Comparison of ENCODE assay signal across 19 mouse cellular contexts in the genomic region with DNA sequence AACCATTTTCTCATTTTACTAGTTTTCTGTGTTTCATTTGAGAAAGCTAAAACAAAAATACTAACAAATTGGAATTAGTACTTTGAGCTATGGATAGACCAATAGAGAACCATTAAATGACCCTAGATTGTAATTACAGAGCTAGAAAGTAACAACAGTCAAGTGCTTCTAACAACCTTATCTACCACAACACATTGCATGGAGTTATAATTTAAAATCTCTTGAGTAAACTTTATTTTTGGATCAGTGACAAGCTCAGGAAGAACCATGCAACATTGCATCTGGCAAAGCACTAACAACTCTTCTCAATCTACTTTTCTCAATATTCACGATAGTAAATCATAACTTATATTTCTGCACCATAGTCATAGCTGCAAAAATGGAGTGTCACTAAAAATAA. TPM values are rescaled to one million over a fixed set of nuclear protein-coding genes. Genes with fewer than 3 reads are reported as not detected.
A peak's percentile ranks its signal among the peaks of the same experiment; 100 is the strongest.
DNase-seq lines count a peak whose midpoint lies in the region; ATAC-seq lines count a peak whose summit lies in the region.
"Had no signal": no experiment of that assay in that cellular context is flagged by ENCODE, and none has a peak within 500 bp of the region (broad histone marks: within the 10 kb centered on the region; RNA-seq: fewer than 3 reads in every experiment).

No protein-coding gene starts in this region.

- 78% methylated on average over 1 of the region's 1 CpGs for WGBS in liver, embryonic 12.5 days (ENCODE audit: insufficient replicate concordance)

- H3K9ac ChIP-seq in liver, embryonic 12.5 days, result no peak overlapping the region
- H3K9ac ChIP-seq: embryonic facial prominence, embryonic 12.5 days; forebrain, embryonic 13.5 days; forebrain, embryonic 15.5 days; forebrain, postnatal 0 days had no signal

- ATAC-seq in megakaryocyte-erythroid progenitor cell, adult 5-6 weeks (replicated peaks; ENCODE audit: low FRiP score, low TSS enrichment, poor library complexity, severe bottlenecking), result peak; percentile 68
- no peak for ATAC-seq in liver, embryonic 12.5 days
- ATAC-seq: forebrain, embryonic 13.5 days; forebrain, embryonic 15.5 days; forebrain, postnatal 0 days had no signal

- H3K4me3 ChIP-seq in liver, embryonic 12.5 days, result no peak overlapping the region
- H3K4me3 ChIP-seq: embryonic facial prominence, embryonic 12.5 days; forebrain, embryonic 13.5 days; forebrain, embryonic 15.5 days had no signal

- H3K4me1 ChIP-seq in liver, embryonic 12.5 days, result peaks cover 5% of the 10 kb centered on the region; the same call in 1 of the 2 replicates
- H3K4me1 ChIP-seq: embryonic facial prominence, embryonic 12.5 days; forebrain, embryonic 13.5 days; forebrain, embryonic 15.5 days had no signal

- no peaks in the 10 kb centered on the region for H3K27me3 ChIP-seq in liver, embryonic 12.5 days (replicated peaks)
- H3K27me3 ChIP-seq: embryonic facial prominence, embryonic 12.5 days; forebrain, embryonic 13.5 days; forebrain, embryonic 15.5 days had no signal

- no peak overlapping the region for H3K4me2 ChIP-seq in liver, embryonic 12.5 days
- H3K4me2 ChIP-seq: embryonic facial prominence, embryonic 12.5 days; forebrain, embryonic 13.5 days; forebrain, embryonic 15.5 days had no signal

- DNase-seq in 416B (ENCODE audit: low read depth), result peak; percentile 60
- peak; percentile 7 for DNase-seq in MEL-GATA-1-ER (ENCODE audit: extremely low read depth, low read depth)
- no peak for DNase-seq in kidney, postnatal 36 days
- DNase-seq: adrenal gland, adult 2 months; adrenal gland, postnatal 10 days; adrenal gland, postnatal 25 days; cerebellum, adult 11 months; cerebellum, adult 18-20 months; cerebellum, adult 8-10 months; cerebellum, adult 9-11 months; cerebellum, postnatal 14 days; cerebellum, postnatal 36 days; embryo, embryonic 11 days; forebrain, postnatal 0 days had no signal

- H3K9me3 ChIP-seq in liver, embryonic 12.5 days (replicated peaks), result no peaks in the 10 kb centered on the region
- H3K9me3 ChIP-seq: embryonic facial prominence, embryonic 12.5 days; forebrain, embryonic 13.5 days; forebrain, embryonic 15.5 days had no signal

- no peak overlapping the region for H3K27ac ChIP-seq in liver, embryonic 12.5 days
- H3K27ac ChIP-seq: embryonic facial prominence, embryonic 12.5 days; forebrain, embryonic 13.5 days; forebrain, embryonic 15.5 days had no signal

- H3K36me3 ChIP-seq in liver, embryonic 12.5 days, result no peaks in the 10 kb centered on the region
- H3K36me3 ChIP-seq: embryonic facial prominence, embryonic 12.5 days; forebrain, embryonic 15.5 days had no signal

RNA-seq across cellular contexts. Expression of a gene that starts 29.7 kb away (rescaled TPM):
- total RNA-seq in megakaryocyte-erythroid progenitor cell, adult 5-6 weeks (2014; fragmentation: Nextera tagmentation), result 21.0 and 26.4 TPM in 2 replicates
- 10.1 and 13.9 TPM in 2 replicates for total RNA-seq in megakaryocyte-erythroid progenitor cell, adult 5-6 weeks (2017)
- 4.1 and 5.0 TPM in 2 replicates for polyA plus RNA-seq in liver, embryonic 12.5 days (2016; fragmentation: Nextera tagmentation; extraction: Ambion mirVana)

Comparison
In these comparisons a context has a peak if more than half of its experiments do, and no peak if none do; other contexts are left out.
1. DNase-seq: peak in 416B (single experiment) and MEL-GATA-1-ER (single experiment); none in kidney, postnatal 36 days (0 of 2).